Mouse (Mus musculus) bone marrow, adult 2 months (tissue): Measurements from ENCODE around the gene Tpbgl.

Experiments
- CTCF ChIP-seq: fragments of 200-500 bp; IDR thresholded peaks from 2 replicates; pipeline ENCODE4 v1.5.1; 2011; ENCODE audit warnings: low read length, control low read depth; ENCODE audit not compliant: control insufficient read depth, insufficient read depth
- POLR2A ChIP-seq: fragments of 200-500 bp; IDR thresholded peaks from 2 replicates; pipeline ENCODE4 v1.6.1; 2011; ENCODE audit warnings: low read depth, mild to moderate bottlenecking, control low read depth, low read length, borderline replicate concordance; ENCODE audit not compliant: control insufficient read depth

- no peak for TF ChIP-seq POLR2A
- TF ChIP-seq CTCF = no peak
Observed at GRCm38 (mm10) chr7:99673188-99673587, 46.3 kb upstream of the Tpbgl start.
